Mouse (Mus musculus): ENCODE data around the gene Gm20532.

Gene Gm20532

GRCm38 (mm10) chr2:26598462-26598861 is 12.0 kb downstream of the Gm20532 start:
- no peak for DNase-seq

GRCm38 (mm10) chr2:26599965-26600364 is 13.5 kb downstream of the Gm20532 start:
- DNase-seq: no peak

- DNase-seq: no peak
Measured at GRCm38 (mm10) chr2:26600664-26601063, 14.2 kb downstream of the Gm20532 start.

- no peak for DNase-seq
Measured at GRCm38 (mm10) chr2:26601595-26601994, 15.2 kb downstream of the Gm20532 start.

- no peak for DNase-seq
Measured at GRCm38 (mm10) chr2:26602631-26603030, 16.2 kb downstream of the Gm20532 start.

GRCm38 (mm10) chr2:26603159-26603558 is 16.7 kb downstream of the Gm20532 start:
- DNase-seq: peak; percentile 26

- peak; percentile 88 for DNase-seq
Measured at GRCm38 (mm10) chr2:26603720-26604671, 17.6 kb downstream of the Gm20532 start, which contains the start of gene Agpat2. TSS of gene Agpat2 (minus strand) at chr2:26604417.

GRCm38 (mm10) chr2:26605331-26605730 is 18.9 kb downstream of the Gm20532 start:
- no peak for DNase-seq

GRCm38 (mm10) chr2:26606579-26606978 is 20.1 kb downstream of the Gm20532 start:
- no peak for DNase-seq

GRCm38 (mm10) chr2:26607056-26607910 is 20.8 kb downstream of the Gm20532 start:
- no peak for DNase-seq

GRCm38 (mm10) chr2:26608781-26609180 is 22.3 kb downstream of the Gm20532 start:
- DNase-seq: no peak

GRCm38 (mm10) chr2:26609261-26609661 is 22.8 kb downstream of the Gm20532 start:
- no peak for DNase-seq

GRCm38 (mm10) chr2:26610526-26610925 is 24.1 kb downstream of the Gm20532 start:
- DNase-seq: no peak

GRCm38 (mm10) chr2:26611054-26611453 is 24.6 kb downstream of the Gm20532 start:
- DNase-seq: no peak

GRCm38 (mm10) chr2:26611896-26612295 is 25.5 kb downstream of the Gm20532 start:
- no peak for DNase-seq

GRCm38 (mm10) chr2:26614903-26615302 is 28.5 kb downstream of the Gm20532 start:
- DNase-seq: no peak

- no peak for DNase-seq
Measured at GRCm38 (mm10) chr2:26615459-26616124, 29.2 kb downstream of the Gm20532 start.

- no peak for DNase-seq
Measured at GRCm38 (mm10) chr2:26617331-26617730, 30.9 kb downstream of the Gm20532 start.

GRCm38 (mm10) chr2:26617928-26618327 is 31.5 kb downstream of the Gm20532 start:
- DNase-seq: no peak

- no peak for DNase-seq
Measured at GRCm38 (mm10) chr2:26621246-26621645, 34.8 kb downstream of the Gm20532 start.

GRCm38 (mm10) chr2:26622984-26623383 is 36.5 kb downstream of the Gm20532 start:
- DNase-seq: no peak

GRCm38 (mm10) chr2:26625419-26625818 is 39.0 kb downstream of the Gm20532 start:
- DNase-seq: no peak

- DNase-seq: no peak
Measured at GRCm38 (mm10) chr2:26626081-26626480, 39.6 kb downstream of the Gm20532 start.
